Mouse (Mus musculus): ENCODE measurements around the gene Nipsnap1.

The Nipsnap1 gene

GRCm38 (mm10) chr11:4874551-4874950 is 800 bp downstream of the Nipsnap1 start:
- DNase-seq: peak; percentile 79

GRCm38 (mm10) chr11:4881087-4881486 is 7.3 kb downstream of the Nipsnap1 start:
- no peak for DNase-seq

GRCm38 (mm10) chr11:4882892-4883627 is 9.3 kb downstream of the Nipsnap1 start:
- DNase-seq: peak; percentile 89

- peak; percentile 52 for DNase-seq
Measured at GRCm38 (mm10) chr11:4885385-4885903, 11.7 kb downstream of the Nipsnap1 start.

GRCm38 (mm10) chr11:4886987-4887386 is 13.2 kb downstream of the Nipsnap1 start:
- DNase-seq: no peak

GRCm38 (mm10) chr11:4894848-4895816 is 21.4 kb downstream of the Nipsnap1 start, which contains the start of gene Thoc5:
Gene Thoc5 (plus strand): TSS chr11:4895320.
- DNase-seq: peak; percentile 87

- DNase-seq: no peak
Measured at GRCm38 (mm10) chr11:4900437-4900836, 26.7 kb downstream of the Nipsnap1 start.

- no peak for DNase-seq
Measured at GRCm38 (mm10) chr11:4901956-4902355, 28.2 kb downstream of the Nipsnap1 start.

- DNase-seq: no peak
Measured at GRCm38 (mm10) chr11:4906231-4906630, 32.5 kb downstream of the Nipsnap1 start.

GRCm38 (mm10) chr11:4916068-4916467 is 42.3 kb downstream of the Nipsnap1 start:
- DNase-seq: peak; percentile 75

- DNase-seq: no peak
Measured at GRCm38 (mm10) chr11:4921281-4921680, 47.5 kb downstream of the Nipsnap1 start.

GRCm38 (mm10) chr11:4921751-4922150 is 48.0 kb downstream of the Nipsnap1 start:
- no peak for DNase-seq

- DNase-seq: no peak
Measured at GRCm38 (mm10) chr11:4927224-4927623, 53.5 kb downstream of the Nipsnap1 start.

- DNase-seq: peak; percentile 85
Measured at GRCm38 (mm10) chr11:4931009-4931601, 57.4 kb downstream of the Nipsnap1 start.

- DNase-seq: no peak
Measured at GRCm38 (mm10) chr11:4936243-4936642, 62.5 kb downstream of the Nipsnap1 start.

All from kidney, postnatal 14 days (tissue).